Mouse (Mus musculus) cerebellum, adult 11 months (tissue): ENCODE results near the gene Nrxn1.

Source experiments
- DNase-seq: peaks from one replicate; pipeline ENCODE4 v3.0.0; 2022

Nrxn1 gene

GRCm38 (mm10) chr17:91093042-91093080 lies at the start of gene Nrxn1:
TSS of gene Nrxn1 (minus strand) at chr17:91093071.
- no peak for DNase-seq

- DNase-seq: no peak
Measured at GRCm38 (mm10) chr17:91136859-91137258, 44.0 kb upstream of the Nrxn1 start.

- DNase-seq: no peak
Measured at GRCm38 (mm10) chr17:91112880-91113628, 20.2 kb upstream of the Nrxn1 start.

- no peak for DNase-seq
Measured at GRCm38 (mm10) chr17:91112085-91112484, 19.2 kb upstream of the Nrxn1 start.

GRCm38 (mm10) chr17:91093081-91093875 lies 407 bp upstream of the Nrxn1 start:
- DNase-seq: peak; percentile 54

- DNase-seq: peak; percentile 83
Measured at GRCm38 (mm10) chr17:91092421-91093041, 340 bp downstream of the Nrxn1 start.

GRCm38 (mm10) chr17:91090631-91091030 lies 2.2 kb downstream of the Nrxn1 start:
- DNase-seq: peak; percentile 15

GRCm38 (mm10) chr17:91088991-91089390 lies 3.9 kb downstream of the Nrxn1 start:
- peak; percentile 24 for DNase-seq

- DNase-seq: peak; percentile 32
Measured at GRCm38 (mm10) chr17:91088037-91088715, 4.7 kb downstream of the Nrxn1 start.

- DNase-seq: no peak
Measured at GRCm38 (mm10) chr17:91086412-91086811, 6.5 kb downstream of the Nrxn1 start.

- DNase-seq: no peak
Measured at GRCm38 (mm10) chr17:91085416-91085815, 7.5 kb downstream of the Nrxn1 start.

GRCm38 (mm10) chr17:91079096-91079495 lies 13.8 kb downstream of the Nrxn1 start:
- DNase-seq: no peak

- no peak for DNase-seq
Measured at GRCm38 (mm10) chr17:91074780-91075179, 18.1 kb downstream of the Nrxn1 start.

GRCm38 (mm10) chr17:91033466-91033865 lies 59.4 kb downstream of the Nrxn1 start:
- DNase-seq: no peak

GRCm38 (mm10) chr17:91025061-91025623 lies 67.7 kb downstream of the Nrxn1 start:
- no peak for DNase-seq

GRCm38 (mm10) chr17:91007385-91008089 lies 85.3 kb downstream of the Nrxn1 start:
- DNase-seq: no peak

- no peak for DNase-seq
Measured at GRCm38 (mm10) chr17:91000389-91000788, 92.5 kb downstream of the Nrxn1 start.

GRCm38 (mm10) chr17:90999667-91000154 lies 93.2 kb downstream of the Nrxn1 start:
- peak; percentile 69 for DNase-seq

GRCm38 (mm10) chr17:90997714-90998113 lies 95.2 kb downstream of the Nrxn1 start:
- no peak for DNase-seq

- no peak for DNase-seq
Measured at GRCm38 (mm10) chr17:90995436-90995835, 97.4 kb downstream of the Nrxn1 start.

- DNase-seq: no peak
Measured at GRCm38 (mm10) chr17:90994247-90994646, 98.6 kb downstream of the Nrxn1 start.

GRCm38 (mm10) chr17:90990747-90991146 lies 102.1 kb downstream of the Nrxn1 start:
- DNase-seq: no peak
